Mouse (Mus musculus): ENCODE results near the gene Olfr95. TPM values are rescaled to one million over a fixed set of nuclear protein-coding genes. Genes with fewer than 3 reads are reported as not detected.
"Not testable (repeated sequence)": the region's sequence is repeated elsewhere in the genome, so short reads cannot be mapped to it uniquely, and the experiment has no call there.

The Olfr95 gene
- polyA plus RNA-seq (2011; ENCODE audit: insufficient read depth, insufficient read length, low replicate concordance, missing spikeins): 0.40 TPM in 1 of 2 replicates, not detected in the other

- WGBS: 67% methylated on average over 3 of the region's 3 CpGs
- Histone ChIP-seq H3K4me3 (replicated peaks; ENCODE audit: control insufficient read depth, low read depth, low read length) (no peak within 1 kb of the TSS), H3K4me1 (ENCODE audit: control insufficient read depth, insufficient read depth, low read length) (no peaks in the 10 kb centered on the region), H3K27ac (ENCODE audit: control insufficient read depth, insufficient read depth, low read depth, low read length, poor library complexity) (no peak within 1 kb of the TSS)
- TF ChIP-seq POLR2A (IDR thresholded peaks at IDR 0.05; ENCODE audit: borderline replicate concordance, control insufficient read depth, low read depth, low read length) (no peak), CTCF (IDR thresholded peaks at IDR 0.05; ENCODE audit: control insufficient read depth, insufficient read depth, low read length) (no peak)
These were observed at the start of gene Olfr95 for GRCm38 (mm10) chr17:37213018-37213417. Gene Olfr95, minus strand, starts transcription at chr17:37213118.

GRCm38 (mm10) chr17:37250544-37250943 lies 37.6 kb upstream of the Olfr95 start:
- WGBS: 24% methylated on average over 1 of the region's 1 CpGs
- no peak overlapping the region for H3K27ac ChIP-seq (ENCODE audit: control insufficient read depth, insufficient read depth, low read depth, low read length, poor library complexity)
- TF ChIP-seq POLR2A (IDR thresholded peaks at IDR 0.05; ENCODE audit: borderline replicate concordance, control insufficient read depth, low read depth, low read length) (no peak), CTCF (IDR thresholded peaks at IDR 0.05; ENCODE audit: control insufficient read depth, insufficient read depth, low read length) (peak; percentile 42)
- no peaks in the 10 kb centered on the region for H3K4me1 ChIP-seq (ENCODE audit: control insufficient read depth, insufficient read depth, low read length)
- no peak overlapping the region for H3K4me3 ChIP-seq (replicated peaks; ENCODE audit: control insufficient read depth, low read depth, low read length)

DNA sequence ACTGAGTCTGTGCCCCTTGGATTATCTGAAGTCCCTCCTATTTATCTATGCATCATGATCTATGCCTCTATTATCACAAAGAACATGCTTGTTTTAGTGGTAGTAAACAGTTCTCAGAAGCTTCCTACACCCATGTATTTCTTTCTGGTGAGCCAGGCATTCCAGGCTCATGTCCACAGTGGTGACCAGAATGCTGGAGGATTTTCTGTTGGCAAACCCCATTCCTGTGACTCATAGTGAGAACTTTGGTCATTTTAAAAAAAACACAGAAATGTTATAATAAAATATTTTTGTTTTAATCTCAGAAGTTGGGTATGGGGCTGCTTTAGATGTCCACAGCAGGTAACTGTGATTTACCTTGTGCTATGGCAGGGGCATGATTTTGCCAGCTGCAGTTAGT lies 36.5 kb upstream of the Olfr95 start:
- Histone ChIP-seq H3K27ac (ENCODE audit: control insufficient read depth, insufficient read depth, low read depth, low read length, poor library complexity) (no peak overlapping the region), H3K4me1 (ENCODE audit: control insufficient read depth, insufficient read depth, low read length) (no peaks in the 10 kb centered on the region), H3K4me3 (replicated peaks; ENCODE audit: control insufficient read depth, low read depth, low read length) (no peak overlapping the region)
- TF ChIP-seq POLR2A (IDR thresholded peaks at IDR 0.05; ENCODE audit: borderline replicate concordance, control insufficient read depth, low read depth, low read length) (no peak), CTCF (IDR thresholded peaks at IDR 0.05; ENCODE audit: control insufficient read depth, insufficient read depth, low read length) (no peak)

DNA sequence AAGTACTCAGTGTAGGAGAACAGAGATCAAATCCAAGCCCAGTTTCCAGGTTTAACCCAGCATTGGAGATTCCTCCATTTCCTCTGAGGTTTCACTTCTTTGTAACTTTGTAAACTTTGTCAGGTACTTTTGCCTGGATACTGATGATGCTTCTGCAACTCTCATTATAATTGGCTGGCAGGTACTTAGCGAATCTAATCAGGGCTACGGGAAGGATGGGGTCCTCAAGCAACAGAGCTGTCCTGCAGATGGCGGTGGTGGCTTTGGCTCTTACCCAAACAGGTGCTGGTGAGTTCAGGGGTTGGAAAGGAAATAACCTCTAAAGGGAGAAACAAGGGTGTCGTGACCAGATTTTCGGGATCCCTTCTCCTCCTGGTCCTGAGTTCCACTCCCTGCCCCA lies 33.8 kb upstream of the Olfr95 start:
- 10% methylated on average over 5 of the region's 5 CpGs for WGBS
- Histone ChIP-seq H3K4me1 (ENCODE audit: control insufficient read depth, insufficient read depth, low read length) (no peaks in the 10 kb centered on the region), H3K27ac (ENCODE audit: control insufficient read depth, insufficient read depth, low read depth, low read length, poor library complexity) (no peak overlapping the region), H3K4me3 (replicated peaks; ENCODE audit: control insufficient read depth, low read depth, low read length) (no peak overlapping the region)
- TF ChIP-seq POLR2A (IDR thresholded peaks at IDR 0.05; ENCODE audit: borderline replicate concordance, control insufficient read depth, low read depth, low read length): no peak
- TF ChIP-seq CTCF (IDR thresholded peaks at IDR 0.05; ENCODE audit: control insufficient read depth, insufficient read depth, low read length): peak; percentile 14; the same call in 1 of the 2 replicates

DNA sequence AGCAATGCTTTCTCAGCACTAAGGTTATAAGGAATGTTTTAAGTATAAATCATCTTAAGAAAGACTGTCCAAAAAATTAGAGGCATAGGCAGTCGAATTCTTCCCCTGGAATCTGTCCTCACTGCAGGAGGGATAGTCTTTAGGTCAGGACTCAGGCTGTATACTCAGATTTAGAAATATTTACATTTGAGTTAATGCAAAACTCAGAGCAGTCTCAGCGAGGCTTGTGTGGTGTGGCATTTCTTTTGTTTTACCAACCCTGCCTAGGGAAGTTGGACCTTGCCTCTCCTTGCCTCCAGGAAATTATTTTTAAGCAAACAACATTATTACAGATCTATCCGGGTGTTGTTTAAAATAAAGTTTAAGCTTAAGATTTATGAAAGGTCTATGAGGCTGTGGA lies 29.3 kb upstream of the Olfr95 start:
- no peak for TF ChIP-seq POLR2A (IDR thresholded peaks at IDR 0.05; ENCODE audit: borderline replicate concordance, control insufficient read depth, low read depth, low read length)
- TF ChIP-seq CTCF (IDR thresholded peaks at IDR 0.05; ENCODE audit: control insufficient read depth, insufficient read depth, low read length): no peak
- WGBS: 46% methylated on average over 3 of the region's 3 CpGs

DNA sequence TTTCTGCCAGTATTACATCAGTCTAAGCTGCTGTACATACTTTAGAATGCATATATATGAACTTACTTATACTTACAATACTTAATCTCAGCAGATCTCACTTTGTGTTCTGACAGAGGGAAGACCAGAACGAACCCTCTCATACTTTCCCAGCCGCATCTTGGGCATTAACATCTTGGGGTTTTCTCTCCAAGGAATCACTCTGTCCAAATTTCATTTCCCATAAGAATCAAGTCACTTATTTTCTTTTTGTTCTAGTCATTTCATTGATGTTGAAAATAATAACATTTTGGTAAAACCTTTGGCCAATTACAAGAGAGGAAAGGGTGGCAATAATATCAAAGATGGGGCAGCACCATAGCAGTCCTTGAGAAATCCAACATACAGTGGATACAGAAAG lies 24.3 kb upstream of the Olfr95 start, which contains the start of gene Olfr97:
Gene Olfr97, minus strand, starts transcription at position 101 of the 400 bp plus-strand sequence.
- H3K4me3 ChIP-seq (replicated peaks; ENCODE audit: control insufficient read depth, low read depth, low read length); H3K27ac ChIP-seq (ENCODE audit: control insufficient read depth, insufficient read depth, low read depth, low read length, poor library complexity); H3K4me1 ChIP-seq (ENCODE audit: control insufficient read depth, insufficient read depth, low read length): not testable (repeated sequence)
- WGBS: 79% methylated on average over 2 of the region's 2 CpGs

More for the DNA sequence above, 29.3 kb upstream of the Olfr95 start:
- no peak overlapping the region for H3K4me3 ChIP-seq (replicated peaks; ENCODE audit: control insufficient read depth, low read depth, low read length)
- no peak overlapping the region for H3K27ac ChIP-seq (ENCODE audit: control insufficient read depth, insufficient read depth, low read depth, low read length, poor library complexity)
- no peaks in the 10 kb centered on the region for H3K4me1 ChIP-seq (ENCODE audit: control insufficient read depth, insufficient read depth, low read length)

GRCm38 (mm10) chr17:37221879-37222278 lies 9.0 kb upstream of the Olfr95 start:
- 23% methylated on average over 1 of the region's 1 CpGs for WGBS
- TF ChIP-seq CTCF (IDR thresholded peaks at IDR 0.05; ENCODE audit: control insufficient read depth, insufficient read depth, low read length): no peak
- TF ChIP-seq POLR2A (IDR thresholded peaks at IDR 0.05; ENCODE audit: borderline replicate concordance, control insufficient read depth, low read depth, low read length): no peak
- no peak overlapping the region for H3K27ac ChIP-seq (ENCODE audit: control insufficient read depth, insufficient read depth, low read depth, low read length, poor library complexity)
- no peak overlapping the region for H3K4me3 ChIP-seq (replicated peaks; ENCODE audit: control insufficient read depth, low read depth, low read length)
- H3K4me1 ChIP-seq (ENCODE audit: control insufficient read depth, insufficient read depth, low read length): no peaks in the 10 kb centered on the region

DNA sequence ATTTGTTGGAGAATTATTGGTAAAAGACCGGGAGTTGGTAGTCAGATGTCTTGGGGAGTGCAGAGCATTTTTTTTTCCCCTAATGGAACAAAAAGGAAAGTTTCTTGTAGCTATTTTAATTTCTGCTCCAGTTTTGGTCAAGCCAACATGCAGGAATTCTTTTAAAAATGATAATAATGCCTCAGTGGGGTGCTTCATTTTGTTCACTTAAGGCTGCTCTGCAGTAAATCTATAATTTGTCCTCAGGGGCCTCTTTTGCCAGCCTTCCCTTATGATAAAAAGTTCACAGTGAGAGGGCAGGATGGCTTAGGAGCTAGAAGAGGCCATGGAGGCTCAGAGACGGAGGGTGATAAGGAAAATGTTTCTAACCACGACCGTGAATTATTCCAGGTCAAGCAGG lies 6.9 kb upstream of the Olfr95 start, which contains the start of gene Olfr96:
Gene Olfr96, plus strand, starts transcription at position 301 of the 400 bp plus-strand sequence.
- TF ChIP-seq CTCF (IDR thresholded peaks at IDR 0.05; ENCODE audit: control insufficient read depth, insufficient read depth, low read length) (no peak), POLR2A (IDR thresholded peaks at IDR 0.05; ENCODE audit: borderline replicate concordance, control insufficient read depth, low read depth, low read length) (no peak)
- no peak within 1 kb of the TSS for H3K27ac ChIP-seq (ENCODE audit: control insufficient read depth, insufficient read depth, low read depth, low read length, poor library complexity)
- WGBS: 46% methylated on average over 4 of the region's 4 CpGs
- no peaks in the 10 kb centered on the region for H3K4me1 ChIP-seq (ENCODE audit: control insufficient read depth, insufficient read depth, low read length)
- H3K4me3 ChIP-seq (replicated peaks; ENCODE audit: control insufficient read depth, low read depth, low read length): no peak within 1 kb of the TSS

DNA sequence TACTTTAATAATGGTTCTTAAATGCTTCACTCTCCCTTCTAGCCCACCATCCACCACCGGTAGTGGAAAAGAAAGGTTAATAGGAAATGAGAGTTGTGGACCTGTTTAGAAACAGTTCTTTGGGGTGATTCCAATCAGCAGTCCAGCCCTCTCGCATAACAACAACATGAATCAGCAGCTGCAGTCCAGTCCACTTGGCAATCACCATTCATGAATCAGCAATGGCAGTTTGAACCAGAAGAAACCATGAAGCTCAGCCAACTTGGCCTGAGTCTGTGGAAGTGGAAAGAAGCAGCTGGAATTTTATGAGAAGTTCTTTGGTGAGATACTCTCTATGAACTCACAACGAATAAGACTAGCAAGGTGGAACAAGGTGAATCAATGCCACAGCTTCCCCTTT lies 5.6 kb upstream of the Olfr95 start:
- 61% methylated on average over 3 of the region's 3 CpGs for WGBS
- Histone ChIP-seq H3K4me1 (ENCODE audit: control insufficient read depth, insufficient read depth, low read length) (no peaks in the 10 kb centered on the region), H3K27ac (ENCODE audit: control insufficient read depth, insufficient read depth, low read depth, low read length, poor library complexity) (no peak overlapping the region), H3K4me3 (replicated peaks; ENCODE audit: control insufficient read depth, low read depth, low read length) (no peak overlapping the region)
- TF ChIP-seq CTCF (IDR thresholded peaks at IDR 0.05; ENCODE audit: control insufficient read depth, insufficient read depth, low read length) (no peak), POLR2A (IDR thresholded peaks at IDR 0.05; ENCODE audit: borderline replicate concordance, control insufficient read depth, low read depth, low read length) (no peak)

Data from bone marrow, adult 2 months (tissue).